Mouse (Mus musculus): ENCODE results near the gene Xylt2. TPM values are rescaled to one million over a fixed set of nuclear protein-coding genes. Genes with fewer than 3 reads are reported as not detected.
"Not testable (repeated sequence)": the region's sequence is repeated elsewhere in the genome, so short reads cannot be mapped to it uniquely, and the experiment has no call there.

Gene Xylt2
- polyA plus RNA-seq, 1 experiment from 2014 or later, result 13.0 TPM

DNA sequence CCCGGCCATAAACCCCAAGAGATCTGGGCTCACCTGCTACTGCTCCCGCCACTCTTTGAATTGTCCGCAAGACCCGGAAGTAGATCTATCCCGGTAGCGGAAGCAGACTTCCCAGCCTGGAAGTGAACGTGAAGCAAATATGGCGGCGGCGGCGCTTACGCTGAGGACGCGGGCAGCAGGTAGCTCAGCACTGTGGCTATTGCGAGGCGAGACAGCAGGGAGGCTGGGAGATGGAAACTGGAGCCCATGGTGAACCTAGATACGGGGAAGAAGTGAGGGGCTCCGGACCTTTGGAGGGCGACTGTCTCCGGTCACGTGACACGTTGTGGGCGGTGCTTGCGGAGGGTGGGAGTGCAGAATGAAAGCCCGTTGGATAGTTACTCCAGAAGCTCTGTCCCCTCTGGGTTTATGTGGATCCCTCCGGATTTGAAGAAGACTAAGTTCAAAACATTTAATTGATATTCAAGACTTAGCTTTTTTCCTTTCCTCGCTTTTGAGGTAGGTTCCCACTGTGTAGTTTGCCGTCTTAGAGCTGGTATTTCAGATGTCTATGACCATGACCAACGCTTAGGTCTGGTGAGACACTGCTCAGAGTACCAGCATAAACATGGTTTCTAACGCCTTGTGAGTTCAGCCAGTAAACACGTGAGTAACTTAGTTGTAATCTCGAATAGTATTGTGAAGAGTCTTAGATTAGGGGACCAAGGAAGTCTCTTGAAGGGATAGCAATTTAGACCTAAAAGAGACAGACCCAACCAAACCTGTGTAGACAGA is 23.5 kb downstream of the Xylt2 start, which contains the start of the genes Mrpl27 and Eme1:
Gene Mrpl27 (plus strand): TSS at position 105 of the 774 bp plus-strand sequence.
Gene Eme1 (minus strand): TSS at position 302 of the 774 bp plus-strand sequence.
- peak within 1 kb of the TSS; percentile 94 for H3K27ac ChIP-seq (replicated peaks; ENCODE audit: low read depth, low read length)
- ATAC-seq (ENCODE audit: low FRiP score, low TSS enrichment), result peak; percentile 84
- 1% methylated on average over 32 of the region's 32 CpGs for WGBS
- H3K36me3 ChIP-seq (ENCODE audit: control insufficient read depth, insufficient read depth, low read length), result peaks cover 31% of the 10 kb centered on the region
- no peaks in the 10 kb centered on the region for H3K9me3 ChIP-seq (ENCODE audit: control insufficient read depth, low read length)
- H3K27me3 ChIP-seq (ENCODE audit: control insufficient read depth, insufficient read depth, low read length), result no peaks in the 10 kb centered on the region
- peak within 1 kb of the TSS; percentile 83 for H3K4me2 ChIP-seq (ENCODE audit: low read length)
- peaks cover 15% of the 10 kb centered on the region for H3K4me1 ChIP-seq (ENCODE audit: control insufficient read depth, insufficient read depth, low read length)
- H3K9ac ChIP-seq (replicated peaks; ENCODE audit: low read length), result peak within 1 kb of the TSS; percentile 62
- DNase-seq, result peak; percentile 89
- peak within 1 kb of the TSS; percentile 64 for H3K4me3 ChIP-seq (replicated peaks; ENCODE audit: low read depth, low read length)

- H3K27me3 ChIP-seq (ENCODE audit: control insufficient read depth, insufficient read depth, low read length), result no peaks in the 10 kb centered on the region
- H3K27ac ChIP-seq (replicated peaks; ENCODE audit: low read depth, low read length), result no peak overlapping the region
- DNase-seq (no peak), ATAC-seq (ENCODE audit: low FRiP score, low TSS enrichment) (no peak)
- no peaks in the 10 kb centered on the region for H3K9me3 ChIP-seq (ENCODE audit: control insufficient read depth, low read length)
- H3K4me1 ChIP-seq (ENCODE audit: control insufficient read depth, insufficient read depth, low read length), result peaks cover 15% of the 10 kb centered on the region
- WGBS, result 48% methylated on average over 8 of the region's 8 CpGs
- H3K4me2 ChIP-seq (ENCODE audit: low read length), result peak overlapping the region; percentile 83
- H3K9ac ChIP-seq (replicated peaks; ENCODE audit: low read length), result no peak overlapping the region
- peak overlapping the region; percentile 64 for H3K4me3 ChIP-seq (replicated peaks; ENCODE audit: low read depth, low read length)
- peaks cover 23% of the 10 kb centered on the region for H3K36me3 ChIP-seq (ENCODE audit: control insufficient read depth, insufficient read depth, low read length)
These were observed 24.3 kb downstream of the Xylt2 start for GRCm38 (mm10) chr11:94652973-94653372.

DNA sequence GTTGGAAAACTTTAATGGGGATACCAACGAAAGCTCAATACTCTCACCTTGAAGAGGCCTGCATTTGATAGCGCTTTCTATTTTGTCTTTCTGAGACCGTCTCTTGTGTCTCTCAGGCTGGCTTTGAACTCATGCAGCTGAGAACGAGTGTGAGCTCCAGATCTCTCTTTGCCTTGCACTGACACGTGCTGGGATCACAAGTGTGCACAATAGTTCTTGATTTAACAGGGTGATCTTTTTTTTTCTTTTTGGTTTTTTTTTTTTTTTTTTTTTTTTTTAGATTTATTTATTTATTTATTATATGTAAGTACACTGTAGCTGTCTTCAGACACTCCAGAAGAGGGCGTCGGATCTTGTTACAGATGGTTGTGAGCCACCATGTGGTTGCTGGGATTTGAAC is 26.1 kb downstream of the Xylt2 start:
- Histone ChIP-seq H3K4me1 (ENCODE audit: control insufficient read depth, insufficient read depth, low read length) (peaks cover 15% of the 10 kb centered on the region), H3K36me3 (ENCODE audit: control insufficient read depth, insufficient read depth, low read length) (peaks cover 29% of the 10 kb centered on the region)
- not testable (repeated sequence) for H3K9me3 ChIP-seq (ENCODE audit: control insufficient read depth, low read length); H3K9ac ChIP-seq (replicated peaks; ENCODE audit: low read length); ATAC-seq (ENCODE audit: low FRiP score, low TSS enrichment); H3K27me3 ChIP-seq (ENCODE audit: control insufficient read depth, insufficient read depth, low read length); DNase-seq; H3K27ac ChIP-seq (replicated peaks; ENCODE audit: low read depth, low read length); H3K4me3 ChIP-seq (replicated peaks; ENCODE audit: low read depth, low read length); H3K4me2 ChIP-seq (ENCODE audit: low read length)
- WGBS, result 95% methylated on average over 5 of the region's 7 CpGs

- no peaks in the 10 kb centered on the region for H3K4me1 ChIP-seq (ENCODE audit: control insufficient read depth, insufficient read depth, low read length)
- peaks cover 70% of the 10 kb centered on the region for H3K36me3 ChIP-seq (ENCODE audit: control insufficient read depth, insufficient read depth, low read length)
- DNase-seq (no peak), ATAC-seq (ENCODE audit: low FRiP score, low TSS enrichment) (no peak)
- WGBS, result 97% methylated on average over 4 of the region's 4 CpGs
- H3K9me3 ChIP-seq (ENCODE audit: control insufficient read depth, low read length), result no peaks in the 10 kb centered on the region
- no peak overlapping the region for H3K4me2 ChIP-seq (ENCODE audit: low read length)
- H3K9ac ChIP-seq (replicated peaks; ENCODE audit: low read length), result no peak overlapping the region
- no peak overlapping the region for H3K4me3 ChIP-seq (replicated peaks; ENCODE audit: low read depth, low read length)
- no peak overlapping the region for H3K27ac ChIP-seq (replicated peaks; ENCODE audit: low read depth, low read length)
- no peaks in the 10 kb centered on the region for H3K27me3 ChIP-seq (ENCODE audit: control insufficient read depth, insufficient read depth, low read length)
These were observed 30.9 kb downstream of the Xylt2 start for GRCm38 (mm10) chr11:94646457-94646856.

GRCm38 (mm10) chr11:94644461-94645219 is 32.7 kb downstream of the Xylt2 start:
- Histone ChIP-seq H3K4me2 (ENCODE audit: low read length) (no peak overlapping the region), H3K27ac (replicated peaks; ENCODE audit: low read depth, low read length) (no peak overlapping the region), H3K4me3 (replicated peaks; ENCODE audit: low read depth, low read length) (no peak overlapping the region), H3K9ac (replicated peaks; ENCODE audit: low read length) (no peak overlapping the region), H3K36me3 (ENCODE audit: control insufficient read depth, insufficient read depth, low read length) (peaks cover 77% of the 10 kb centered on the region), H3K4me1 (ENCODE audit: control insufficient read depth, insufficient read depth, low read length) (no peaks in the 10 kb centered on the region), H3K9me3 (ENCODE audit: control insufficient read depth, low read length) (no peaks in the 10 kb centered on the region), H3K27me3 (ENCODE audit: control insufficient read depth, insufficient read depth, low read length) (no peaks in the 10 kb centered on the region)
- DNase-seq, result no peak
- 92% methylated on average over 8 of the region's 8 CpGs for WGBS
- no peak for ATAC-seq (ENCODE audit: low FRiP score, low TSS enrichment)

DNA sequence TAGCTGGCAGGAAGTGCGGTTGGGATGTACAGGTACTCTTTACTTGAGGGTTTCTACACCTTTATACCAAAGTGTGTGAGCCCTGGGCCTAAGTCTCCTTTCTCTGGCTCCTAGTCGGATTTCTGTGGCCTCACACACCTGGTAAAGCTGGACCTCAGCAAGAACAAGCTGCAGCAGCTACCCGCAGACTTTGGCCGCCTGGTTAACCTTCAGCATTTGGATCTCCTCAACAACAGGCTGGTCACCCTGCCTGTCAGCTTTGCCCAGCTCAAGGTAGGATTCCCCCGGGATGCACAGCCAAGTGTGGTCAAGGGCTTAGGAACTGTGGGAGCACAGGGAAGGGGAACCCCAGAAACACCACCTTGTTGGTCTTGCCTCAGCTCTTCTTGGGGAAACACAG is 42.9 kb downstream of the Xylt2 start:
- H3K36me3 ChIP-seq (ENCODE audit: control insufficient read depth, insufficient read depth, low read length), result peaks cover 78% of the 10 kb centered on the region
- peaks cover 10% of the 10 kb centered on the region for H3K4me1 ChIP-seq (ENCODE audit: control insufficient read depth, insufficient read depth, low read length)
- no peak overlapping the region for H3K27ac ChIP-seq (replicated peaks; ENCODE audit: low read depth, low read length)
- H3K9me3 ChIP-seq (ENCODE audit: control insufficient read depth, low read length), result no peaks in the 10 kb centered on the region
- H3K27me3 ChIP-seq (ENCODE audit: control insufficient read depth, insufficient read depth, low read length), result no peaks in the 10 kb centered on the region
- DNase-seq (no peak), ATAC-seq (ENCODE audit: low FRiP score, low TSS enrichment) (no peak)
- no peak overlapping the region for H3K4me2 ChIP-seq (ENCODE audit: low read length)
- WGBS, result 89% methylated on average over 5 of the region's 5 CpGs
- H3K4me3 ChIP-seq (replicated peaks; ENCODE audit: low read depth, low read length), result no peak overlapping the region
- H3K9ac ChIP-seq (replicated peaks; ENCODE audit: low read length), result no peak overlapping the region

DNA sequence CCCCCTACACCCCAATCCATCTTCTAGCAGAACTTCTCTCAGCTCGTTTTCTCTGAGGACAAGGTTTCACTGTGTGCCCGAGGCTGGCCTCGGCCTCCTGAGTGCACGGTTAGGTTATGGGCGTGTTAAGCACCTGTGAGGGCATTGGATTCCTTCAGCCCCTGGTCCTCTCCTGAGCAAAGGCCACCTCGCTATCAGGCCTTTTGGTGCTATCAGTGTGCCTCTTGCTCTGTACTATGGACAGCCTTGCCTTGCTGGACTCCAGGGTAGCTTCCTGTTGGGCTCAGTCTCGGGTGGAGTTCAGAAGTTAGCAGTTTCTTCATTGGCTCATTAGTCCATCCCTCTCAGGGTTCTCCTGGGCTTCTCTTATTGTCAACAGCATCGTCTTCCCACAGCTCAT is 44.3 kb downstream of the Xylt2 start:
- DNase-seq (no peak), ATAC-seq (ENCODE audit: low FRiP score, low TSS enrichment) (no peak)
- no peak overlapping the region for H3K4me3 ChIP-seq (replicated peaks; ENCODE audit: low read depth, low read length)
- peaks cover 63% of the 10 kb centered on the region for H3K36me3 ChIP-seq (ENCODE audit: control insufficient read depth, insufficient read depth, low read length)
- H3K27me3 ChIP-seq (ENCODE audit: control insufficient read depth, insufficient read depth, low read length), result no peaks in the 10 kb centered on the region
- no peak overlapping the region for H3K27ac ChIP-seq (replicated peaks; ENCODE audit: low read depth, low read length)
- no peak overlapping the region for H3K9ac ChIP-seq (replicated peaks; ENCODE audit: low read length)
- peaks cover 10% of the 10 kb centered on the region for H3K4me1 ChIP-seq (ENCODE audit: control insufficient read depth, insufficient read depth, low read length)
- WGBS, result 92% methylated on average over 8 of the region's 8 CpGs
- no peaks in the 10 kb centered on the region for H3K9me3 ChIP-seq (ENCODE audit: control insufficient read depth, low read length)
- H3K4me2 ChIP-seq (ENCODE audit: low read length), result no peak overlapping the region

GRCm38 (mm10) chr11:94631969-94632368 is 45.3 kb downstream of the Xylt2 start:
- no peak for ATAC-seq (ENCODE audit: low FRiP score, low TSS enrichment)
- H3K36me3 ChIP-seq (ENCODE audit: control insufficient read depth, insufficient read depth, low read length), result peaks cover 53% of the 10 kb centered on the region
- WGBS, result 98% methylated on average over 5 of the region's 5 CpGs

More at GRCm38 (mm10) chr11:94631969-94632368, 45.3 kb downstream of the Xylt2 start:
- H3K9ac ChIP-seq (replicated peaks; ENCODE audit: low read length), result no peak overlapping the region
- H3K27me3 ChIP-seq (ENCODE audit: control insufficient read depth, insufficient read depth, low read length), result no peaks in the 10 kb centered on the region
- H3K4me3 ChIP-seq (replicated peaks; ENCODE audit: low read depth, low read length), result no peak overlapping the region
- peaks cover 10% of the 10 kb centered on the region for H3K4me1 ChIP-seq (ENCODE audit: control insufficient read depth, insufficient read depth, low read length)
- H3K27ac ChIP-seq (replicated peaks; ENCODE audit: low read depth, low read length), result no peak overlapping the region
- no peak for DNase-seq
- no peak overlapping the region for H3K4me2 ChIP-seq (ENCODE audit: low read length)
- no peaks in the 10 kb centered on the region for H3K9me3 ChIP-seq (ENCODE audit: control insufficient read depth, low read length)

All from midbrain, embryonic 14.5 days (tissue).